ENCODE assay signal across 22 mouse cellular contexts in genomic region chr2:126236905-126237304, GRCm38 (mm10). TPM values are rescaled to one million over a fixed set of nuclear protein-coding genes. Genes with fewer than 3 reads are reported as not detected.
DNase-seq lines count a peak whose midpoint lies in the region; ATAC-seq lines count a peak whose summit lies in the region.
"Had no signal": no experiment of that assay in that cellular context is flagged by ENCODE, and none has a peak within 500 bp of the region (broad histone marks: within the 10 kb centered on the region; RNA-seq: fewer than 3 reads in every experiment).

No protein-coding gene starts in this region.

- H3K9me3 ChIP-seq in liver, embryonic 12.5 days (replicated peaks), result no peaks in the 10 kb centered on the region
- H3K9me3 ChIP-seq in forebrain, embryonic 13.5 days (replicated peaks), result no peaks in the 10 kb centered on the region
- H3K9me3 ChIP-seq: heart, embryonic 15.5 days; liver, embryonic 15.5 days had no signal

- ATAC-seq in liver, embryonic 12.5 days, result no peak
- ATAC-seq in forebrain, embryonic 13.5 days, result no peak
- ATAC-seq: activated CD4-positive, CD25-positive, alpha-beta regulatory T cell, adult 4 months; intestine, postnatal 0 days; midbrain, embryonic 16.5 days had no signal

- H3K36me3 ChIP-seq in liver, embryonic 12.5 days, result no peaks in the 10 kb centered on the region
- H3K36me3 ChIP-seq in forebrain, embryonic 13.5 days (ENCODE audit: poor library complexity, severe bottlenecking), result no peaks in the 10 kb centered on the region
- H3K36me3 ChIP-seq: heart, embryonic 15.5 days; liver, embryonic 15.5 days had no signal

- H3K4me1 ChIP-seq in liver, embryonic 12.5 days, result no peaks in the 10 kb centered on the region
- H3K4me1 ChIP-seq in forebrain, embryonic 13.5 days, result no peaks in the 10 kb centered on the region
- H3K4me1 ChIP-seq: heart, embryonic 15.5 days; liver, embryonic 15.5 days had no signal

- no peak overlapping the region for H3K9ac ChIP-seq in liver, embryonic 12.5 days
- no peak overlapping the region for H3K9ac ChIP-seq in forebrain, embryonic 13.5 days
- H3K9ac ChIP-seq: heart, embryonic 15.5 days; hindbrain, embryonic 14.5 days; liver, embryonic 15.5 days had no signal

- H3K4me2 ChIP-seq in liver, embryonic 12.5 days, result no peak overlapping the region
- H3K4me2 ChIP-seq in forebrain, embryonic 13.5 days, result no peak overlapping the region
- H3K4me2 ChIP-seq: heart, embryonic 15.5 days; hindbrain, embryonic 14.5 days; liver, embryonic 15.5 days had no signal

- intact Hi-C loops in left cerebral cortex, postnatal 4 days (cut with DNase I), result no loop called here
- intact Hi-C loops in left cerebral cortex, postnatal 14 days (cut with DNase I), result no loop called here
- intact Hi-C loops in heart, postnatal 25 days (cut with DNase I), result no loop called here

- H3K27me3 ChIP-seq in liver, embryonic 12.5 days (replicated peaks), result no peaks in the 10 kb centered on the region
- H3K27me3 ChIP-seq in forebrain, embryonic 13.5 days, result no peaks in the 10 kb centered on the region
- H3K27me3 ChIP-seq: CH12.LX; heart, embryonic 15.5 days; liver, embryonic 15.5 days had no signal

- no peak overlapping the region for H3K4me3 ChIP-seq in liver, embryonic 12.5 days
- no peak overlapping the region for H3K4me3 ChIP-seq in forebrain, embryonic 13.5 days
- H3K4me3 ChIP-seq: heart, embryonic 15.5 days; liver, embryonic 15.5 days had no signal

- DNase-seq in left cerebral cortex, postnatal 4 days, result peak; percentile 7
- DNase-seq in left cerebral cortex, postnatal 14 days (ENCODE audit: low spot score in 2 of 2), result no peak
- peak; percentile 94 for DNase-seq in 3T3-L1 (ENCODE audit: low read depth, low spot score)
- peak; percentile 70 for DNase-seq in adipocyte (ENCODE audit: low spot score)
- DNase-seq in heart, postnatal 25 days (ENCODE audit: low spot score), result peak; percentile 10
- DNase-seq: kidney, postnatal 14 days; thymus, postnatal 36 days had no signal

- no peak overlapping the region for H3K27ac ChIP-seq in liver, embryonic 12.5 days
- H3K27ac ChIP-seq in forebrain, embryonic 13.5 days, result no peak overlapping the region
- H3K27ac ChIP-seq: heart, embryonic 15.5 days; hindbrain, embryonic 14.5 days; liver, embryonic 15.5 days had no signal

- WGBS in liver, embryonic 12.5 days (ENCODE audit: insufficient replicate concordance), result 66% methylated on average over 4 of the region's 4 CpGs
- 90% methylated on average over 4 of the region's 4 CpGs for WGBS in forebrain, embryonic 13.5 days

RNA-seq across cellular contexts. Expression of gene Gm17555, which starts 22.0 kb away (rescaled TPM):
- total RNA-seq in left cerebral cortex, postnatal 4 days (2021), result not detected
- total RNA-seq in left cerebral cortex, postnatal 14 days (2021), result not detected
- total RNA-seq in heart, postnatal 25 days (2021), result not detected
- polyA plus RNA-seq in liver, embryonic 12.5 days (2016; fragmentation: Nextera tagmentation; extraction: Ambion mirVana), result not detected in 2 replicates
- polyA plus RNA-seq in forebrain, embryonic 13.5 days (2015; fragmentation: Nextera tagmentation; extraction: Ambion mirVana), result not detected in 2 replicates
- total RNA-seq: CH12.LX; layer of hippocampus, postnatal 10 days; left cerebral cortex, postnatal 36 days; megakaryocyte, adult 5-6 weeks had no signal
- polyA plus RNA-seq: activated CD4-positive, CD25-positive, alpha-beta regulatory T cell, adult 4 months; embryonic facial prominence, embryonic 11.5 days; heart, embryonic 15.5 days; hindbrain, embryonic 14.5 days; intestine, postnatal 0 days; liver, embryonic 15.5 days; midbrain, embryonic 16.5 days; neural tube, embryonic 11.5 days; testis, adult 2 months had no signal

Comparison
In these comparisons a context has a peak if more than half of its experiments do, and no peak if none do; other contexts are left out.
1. DNase-seq: peak in left cerebral cortex, postnatal 4 days (single experiment), 3T3-L1 (single experiment), adipocyte (single experiment) and heart, postnatal 25 days (single experiment); none in left cerebral cortex, postnatal 14 days (0 of 2).